Mouse (Mus musculus): ENCODE measurements around the gene Rab30.

Gene Rab30

GRCm38 (mm10) chr7:92795749-92796148 lies 54.3 kb downstream of the Rab30 start:
- no peak for DNase-seq (ENCODE audit: extremely low spot score, low read depth, low spot score)

GRCm38 (mm10) chr7:92796813-92797212 lies 55.4 kb downstream of the Rab30 start:
- no peak for DNase-seq (ENCODE audit: extremely low spot score, low read depth, low spot score)

GRCm38 (mm10) chr7:92799665-92800595 lies 58.5 kb downstream of the Rab30 start:
- no peak for DNase-seq (ENCODE audit: extremely low spot score, low read depth, low spot score)

- DNase-seq (ENCODE audit: extremely low spot score, low read depth, low spot score): no peak
Measured at GRCm38 (mm10) chr7:92802158-92802557, 60.8 kb downstream of the Rab30 start.

GRCm38 (mm10) chr7:92803191-92803590 lies 61.8 kb downstream of the Rab30 start:
- no peak for DNase-seq (ENCODE audit: extremely low spot score, low read depth, low spot score)

- no peak for DNase-seq (ENCODE audit: extremely low spot score, low read depth, low spot score)
Measured at GRCm38 (mm10) chr7:92804919-92805668, 63.7 kb downstream of the Rab30 start.

- no peak for DNase-seq (ENCODE audit: extremely low spot score, low read depth, low spot score)
Measured at GRCm38 (mm10) chr7:92806512-92807188, 65.2 kb downstream of the Rab30 start.

GRCm38 (mm10) chr7:92807482-92807881 lies 66.1 kb downstream of the Rab30 start:
- DNase-seq (ENCODE audit: extremely low spot score, low read depth, low spot score): no peak

GRCm38 (mm10) chr7:92811667-92812279 lies 70.4 kb downstream of the Rab30 start:
- no peak for DNase-seq (ENCODE audit: extremely low spot score, low read depth, low spot score)

GRCm38 (mm10) chr7:92817242-92817641 lies 75.8 kb downstream of the Rab30 start:
- DNase-seq (ENCODE audit: extremely low spot score, low read depth, low spot score): no peak

GRCm38 (mm10) chr7:92817886-92818285 lies 76.5 kb downstream of the Rab30 start:
- no peak for DNase-seq (ENCODE audit: extremely low spot score, low read depth, low spot score)

- DNase-seq (ENCODE audit: extremely low spot score, low read depth, low spot score): no peak
Measured at GRCm38 (mm10) chr7:92819656-92820055, 78.3 kb downstream of the Rab30 start.

GRCm38 (mm10) chr7:92820410-92820809 lies 79.0 kb downstream of the Rab30 start:
- DNase-seq (ENCODE audit: extremely low spot score, low read depth, low spot score): no peak

GRCm38 (mm10) chr7:92820941-92821465 lies 79.6 kb downstream of the Rab30 start:
- DNase-seq (ENCODE audit: extremely low spot score, low read depth, low spot score): no peak

- no peak for DNase-seq (ENCODE audit: extremely low spot score, low read depth, low spot score)
Measured at GRCm38 (mm10) chr7:92821871-92822270, 80.5 kb downstream of the Rab30 start.

GRCm38 (mm10) chr7:92822409-92823101 lies 81.2 kb downstream of the Rab30 start:
- no peak for DNase-seq (ENCODE audit: extremely low spot score, low read depth, low spot score)

GRCm38 (mm10) chr7:92826248-92826647 lies 84.8 kb downstream of the Rab30 start:
- DNase-seq (ENCODE audit: extremely low spot score, low read depth, low spot score): no peak

GRCm38 (mm10) chr7:92827981-92828380 lies 86.6 kb downstream of the Rab30 start:
- DNase-seq (ENCODE audit: extremely low spot score, low read depth, low spot score): no peak

GRCm38 (mm10) chr7:92832395-92832794 lies 91.0 kb downstream of the Rab30 start:
- DNase-seq (ENCODE audit: extremely low spot score, low read depth, low spot score): no peak

GRCm38 (mm10) chr7:92834391-92834790 lies 93.0 kb downstream of the Rab30 start:
- DNase-seq (ENCODE audit: extremely low spot score, low read depth, low spot score): no peak
